Mouse (Mus musculus): ENCODE results near the gene Npas3.

Gene Npas3

DNA sequence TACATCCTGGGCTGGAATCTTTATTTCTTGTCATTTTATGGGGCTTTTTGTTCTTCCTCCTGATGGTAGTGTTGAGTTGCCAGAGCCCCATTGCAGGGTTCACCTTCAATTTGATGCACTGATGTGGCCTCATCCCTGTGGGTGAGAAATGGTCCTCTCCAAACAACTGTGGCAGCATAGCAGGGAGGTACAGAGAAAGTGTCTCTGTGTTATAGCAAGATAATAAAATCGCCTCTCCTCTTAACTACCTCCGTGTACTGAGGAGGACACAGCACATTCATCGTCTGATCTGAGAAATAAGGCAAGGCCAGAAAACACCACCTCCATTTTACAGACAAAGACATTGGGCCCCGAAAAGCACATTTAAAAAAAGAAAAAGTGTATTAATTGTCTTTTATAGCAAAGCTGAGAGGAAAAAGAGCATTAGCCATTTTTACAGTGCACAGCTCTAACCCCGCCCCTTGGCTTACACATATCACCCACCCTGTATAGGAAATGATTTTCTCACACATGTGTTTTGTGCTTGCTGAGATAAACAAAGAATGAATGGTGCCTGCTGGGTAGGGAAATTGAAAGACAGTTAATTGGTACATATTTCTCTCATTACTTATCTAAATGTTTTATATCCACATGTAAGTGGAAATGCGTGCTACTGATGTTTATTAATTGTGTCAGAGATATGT is 546.4 kb downstream of the Npas3 start:
- no peak for DNase-seq (ENCODE audit: low spot score in 2 of 2)

DNA sequence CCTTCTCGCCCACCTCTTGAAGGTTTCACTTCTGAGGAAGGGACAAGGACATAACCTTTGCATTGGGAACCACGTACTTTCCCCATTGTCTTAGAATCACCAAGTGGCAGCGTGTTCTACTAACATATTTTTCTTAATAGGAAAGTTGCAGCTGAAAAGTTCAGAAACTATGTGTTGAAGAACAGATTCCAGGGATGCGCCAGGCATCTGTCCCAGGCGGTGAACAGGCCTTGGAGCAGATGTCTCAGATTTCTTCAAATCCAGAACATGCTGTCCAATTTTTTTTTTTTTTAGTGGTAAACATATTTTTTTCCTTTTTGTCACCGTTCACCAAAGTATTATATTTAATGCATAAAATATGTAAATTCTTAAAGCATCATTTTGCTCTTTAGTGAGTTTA is 553.4 kb downstream of the Npas3 start:
- DNase-seq (ENCODE audit: low spot score in 2 of 2), result peak in 1 of 2 experiments; percentile 20

- no peak for DNase-seq (ENCODE audit: low spot score in 2 of 2)
These were observed 553.9 kb downstream of the Npas3 start for GRCm38 (mm10) chr12:53802381-53802780.

GRCm38 (mm10) chr12:53810081-53810480 is 561.6 kb downstream of the Npas3 start:
- no peak for DNase-seq (ENCODE audit: low spot score in 2 of 2)

DNA sequence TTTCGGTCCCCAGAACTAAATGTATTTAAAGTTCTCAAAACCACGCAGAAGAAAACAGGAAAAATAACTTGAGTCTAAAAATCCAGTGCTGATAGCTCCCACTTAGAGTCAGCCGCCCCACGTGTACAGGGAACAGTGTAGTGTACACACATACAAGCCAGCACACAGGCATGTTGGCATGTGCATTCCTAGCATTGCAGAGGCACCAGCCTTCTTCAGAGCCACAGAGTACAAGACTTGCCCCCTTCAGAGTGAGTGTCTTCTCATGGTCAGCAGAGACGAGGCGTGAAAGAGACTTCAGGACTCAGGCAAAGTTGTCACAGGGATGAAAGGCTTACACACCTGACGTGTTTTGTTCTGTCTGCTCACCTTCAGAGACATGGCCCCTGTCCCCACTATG is 565.8 kb downstream of the Npas3 start:
- no peak for DNase-seq (ENCODE audit: low spot score in 2 of 2)

DNA sequence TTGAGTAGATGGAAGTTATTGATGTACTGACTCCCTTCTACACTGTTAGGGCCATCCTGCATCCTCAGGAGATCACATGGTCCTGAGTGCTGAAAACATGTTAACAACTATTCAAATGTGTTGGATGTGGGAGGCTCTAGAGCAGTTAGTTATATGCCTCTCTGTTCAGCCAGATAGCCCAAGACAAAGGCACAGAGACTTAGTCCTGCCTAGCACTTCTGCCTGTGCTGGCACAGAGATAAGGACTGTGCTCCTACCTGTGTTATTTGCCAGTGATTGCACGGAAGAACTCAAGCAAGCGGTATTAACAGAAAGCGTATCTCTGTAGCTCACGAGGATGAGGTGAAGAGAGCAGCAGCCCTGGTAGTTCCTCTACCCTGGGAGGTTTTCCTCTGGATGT is 571.5 kb downstream of the Npas3 start:
- no peak for DNase-seq (ENCODE audit: low spot score in 2 of 2)

GRCm38 (mm10) chr12:53822881-53823280 is 574.4 kb downstream of the Npas3 start:
- DNase-seq (ENCODE audit: low spot score in 2 of 2), result no peak

DNA sequence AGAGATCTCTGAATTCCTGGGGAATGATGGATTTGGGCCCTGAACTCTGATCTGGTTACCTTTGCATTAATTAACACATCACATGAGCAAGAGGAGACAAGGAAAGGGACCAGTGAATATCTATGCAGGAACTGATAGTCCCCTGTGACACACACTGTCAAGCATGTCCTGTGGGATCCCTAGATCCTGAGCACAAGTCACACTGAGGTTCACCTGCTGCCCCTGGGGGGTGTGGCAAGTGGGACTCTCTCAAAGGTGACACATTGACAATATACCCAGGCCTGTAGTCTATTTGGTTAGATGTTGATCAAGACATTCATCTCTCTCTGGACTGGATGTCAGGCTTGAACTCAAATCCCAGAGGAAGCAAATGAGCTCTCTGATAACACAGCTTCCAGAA is 576.8 kb downstream of the Npas3 start:
- DNase-seq (ENCODE audit: low spot score in 2 of 2), result no peak

DNA sequence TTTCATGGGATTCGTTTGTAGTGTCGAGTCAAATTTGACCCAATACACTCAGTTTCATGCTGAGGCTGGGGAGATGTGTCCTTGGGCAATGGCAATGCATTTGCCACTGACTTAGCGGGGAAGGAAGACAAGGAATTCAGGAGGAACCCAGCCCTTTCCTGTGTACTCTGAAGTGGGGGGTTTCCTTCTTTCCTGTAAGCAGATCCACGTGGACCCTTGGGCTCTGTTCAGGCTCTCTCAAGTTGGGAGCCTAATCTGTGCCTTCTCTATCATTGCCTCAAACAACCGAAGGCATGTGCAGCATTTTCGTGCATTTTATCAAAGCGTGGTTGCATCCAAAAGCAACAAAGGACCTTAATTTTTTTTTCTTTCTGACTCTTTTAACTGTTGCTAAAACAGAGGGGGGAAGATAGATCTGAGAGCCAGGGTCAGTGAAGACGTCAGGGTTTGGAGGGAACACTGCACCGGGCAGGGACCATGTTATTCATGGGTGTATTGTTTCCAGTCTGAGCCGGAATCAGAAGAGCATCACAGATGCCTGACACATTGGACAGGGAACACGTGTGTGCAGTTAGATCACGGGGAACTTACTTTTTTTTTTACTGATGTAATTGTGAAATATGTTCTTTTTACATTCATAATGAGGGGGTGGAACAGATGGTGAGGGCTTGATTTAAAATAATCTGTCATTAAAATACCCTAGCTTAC is 577.6 kb downstream of the Npas3 start:
- no peak for DNase-seq (ENCODE audit: low spot score in 2 of 2)

DNA sequence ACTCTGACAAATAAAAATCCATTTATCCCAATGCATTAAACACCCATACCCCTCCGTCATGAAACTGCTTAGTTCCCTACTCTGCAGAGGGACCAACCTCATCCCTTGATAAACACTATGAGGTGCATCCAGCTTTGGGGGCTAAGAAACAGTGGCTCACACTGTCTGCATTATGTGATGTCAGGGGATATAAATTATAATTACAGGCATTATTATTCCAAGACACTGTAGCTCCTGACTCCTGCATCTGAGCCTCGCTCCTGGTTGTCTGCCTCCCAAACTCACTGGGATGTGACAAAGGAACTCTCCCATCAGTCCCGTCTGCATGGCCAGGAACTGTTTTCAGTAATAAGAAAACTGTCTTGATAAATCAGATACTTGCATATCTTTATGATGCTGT is 578.3 kb downstream of the Npas3 start:
- DNase-seq (ENCODE audit: low spot score in 2 of 2), result no peak

DNA sequence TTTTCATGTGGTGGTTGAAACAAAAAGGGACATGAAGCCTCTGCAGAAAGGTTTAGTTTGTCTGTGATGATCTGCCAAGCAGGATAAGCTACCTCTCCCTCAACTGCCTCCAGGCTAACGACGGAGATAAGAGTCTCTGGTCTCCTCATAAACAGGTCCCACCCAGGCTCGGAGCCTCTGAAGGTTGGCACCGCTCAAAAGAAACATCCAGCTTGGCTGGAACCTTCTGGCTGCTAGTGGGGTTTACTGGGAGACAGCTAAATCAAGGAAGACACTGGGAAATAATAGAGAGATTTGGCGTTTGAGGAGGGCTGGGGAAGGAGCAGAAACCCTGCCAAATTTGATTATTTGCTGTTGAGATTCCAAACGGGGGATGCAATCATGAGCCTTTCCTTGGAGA is 584.1 kb downstream of the Npas3 start:
- DNase-seq (ENCODE audit: low spot score in 2 of 2), result no peak

- DNase-seq (ENCODE audit: low spot score in 2 of 2), result no peak
These were observed 584.9 kb downstream of the Npas3 start for GRCm38 (mm10) chr12:53833348-53833747.

DNA sequence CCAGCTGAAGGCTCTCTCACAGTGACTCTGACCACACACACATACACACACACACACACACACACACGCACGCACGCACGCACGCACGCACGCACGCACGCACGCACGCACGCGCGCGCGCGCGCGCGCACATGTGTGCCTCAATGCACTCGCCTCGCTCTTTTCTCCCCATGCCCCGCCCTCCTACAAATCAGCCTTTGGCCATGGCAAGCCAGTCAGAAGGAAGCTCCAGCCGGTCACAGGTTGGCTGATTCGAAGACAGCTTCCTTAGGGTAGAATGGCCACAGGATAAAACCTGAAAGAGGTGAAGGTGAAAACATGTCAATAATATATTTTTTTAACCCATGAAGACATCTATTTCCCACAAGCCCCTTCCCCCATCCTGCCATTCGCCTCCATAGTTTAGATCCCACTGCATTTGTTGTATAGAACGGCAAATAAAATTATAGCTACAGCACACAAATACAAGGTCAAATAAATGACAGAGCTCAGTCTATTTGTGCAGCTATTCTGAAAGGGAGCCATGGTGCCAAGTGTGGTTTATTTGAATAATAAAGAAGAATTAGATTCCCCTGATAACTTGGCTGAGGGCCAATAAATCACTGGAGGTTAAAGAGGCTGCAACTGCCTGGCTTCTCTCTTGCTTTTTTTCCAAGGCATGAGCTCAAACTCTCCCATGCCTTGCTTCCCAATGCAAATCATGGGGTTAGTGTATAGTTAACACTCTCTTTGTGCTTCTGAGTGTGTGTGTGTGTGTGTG is 587.7 kb downstream of the Npas3 start:
- DNase-seq (ENCODE audit: low spot score in 2 of 2), result no peak

DNA sequence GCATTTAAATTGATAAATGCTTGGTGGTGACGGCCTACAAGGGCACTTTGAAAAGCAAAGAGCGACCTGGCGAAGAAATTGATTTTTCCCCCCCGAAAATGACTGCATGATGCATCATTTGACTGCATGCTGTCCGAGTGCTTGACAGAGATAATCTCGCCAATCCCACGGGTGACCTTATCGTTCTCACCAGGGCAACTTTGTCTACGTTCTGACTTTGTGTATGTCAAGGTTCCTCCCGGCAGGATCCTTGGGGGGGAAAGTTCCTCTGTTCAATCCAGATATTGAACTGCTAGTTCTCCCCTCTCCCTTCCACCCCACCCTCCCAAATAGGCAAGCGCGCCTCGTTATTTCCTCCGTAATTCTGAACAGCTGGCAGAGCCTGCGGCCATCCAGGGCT is 588.9 kb downstream of the Npas3 start:
- DNase-seq (ENCODE audit: low spot score in 2 of 2), result no peak

GRCm38 (mm10) chr12:53838541-53838940 is 590.1 kb downstream of the Npas3 start:
- DNase-seq (ENCODE audit: low spot score in 2 of 2), result no peak

GRCm38 (mm10) chr12:53841928-53842671 is 593.6 kb downstream of the Npas3 start:
- DNase-seq (ENCODE audit: low spot score in 2 of 2), result peak; percentile 40 to 70

GRCm38 (mm10) chr12:53843626-53844025 is 595.1 kb downstream of the Npas3 start:
- no peak for DNase-seq (ENCODE audit: low spot score in 2 of 2)

- DNase-seq (ENCODE audit: low spot score in 2 of 2), result no peak
These were observed 597.7 kb downstream of the Npas3 start for GRCm38 (mm10) chr12:53846154-53846665.

DNA sequence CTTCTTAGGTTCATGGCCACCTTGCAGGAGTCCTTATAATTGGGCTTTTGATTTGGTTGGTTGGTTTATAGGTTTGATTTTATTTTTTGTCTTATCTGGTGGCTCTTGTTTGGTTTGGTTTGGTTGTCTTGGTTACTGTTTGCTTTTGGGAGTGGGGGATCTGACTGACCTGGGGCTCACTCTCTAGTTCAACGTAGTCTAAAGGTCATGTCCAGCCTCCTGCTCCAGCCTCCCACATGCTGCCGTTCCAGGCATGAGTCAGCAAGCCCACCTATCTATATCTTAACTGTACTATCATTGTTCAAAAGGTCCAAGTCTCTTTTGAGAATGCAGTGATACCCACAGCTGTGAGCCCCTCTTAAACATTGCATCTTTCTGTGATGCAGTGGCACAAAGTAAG is 600.8 kb downstream of the Npas3 start:
- no peak for DNase-seq (ENCODE audit: low spot score in 2 of 2)

GRCm38 (mm10) chr12:53852432-53852831 is 604.0 kb downstream of the Npas3 start:
- DNase-seq (ENCODE audit: low spot score in 2 of 2), result no peak

DNA sequence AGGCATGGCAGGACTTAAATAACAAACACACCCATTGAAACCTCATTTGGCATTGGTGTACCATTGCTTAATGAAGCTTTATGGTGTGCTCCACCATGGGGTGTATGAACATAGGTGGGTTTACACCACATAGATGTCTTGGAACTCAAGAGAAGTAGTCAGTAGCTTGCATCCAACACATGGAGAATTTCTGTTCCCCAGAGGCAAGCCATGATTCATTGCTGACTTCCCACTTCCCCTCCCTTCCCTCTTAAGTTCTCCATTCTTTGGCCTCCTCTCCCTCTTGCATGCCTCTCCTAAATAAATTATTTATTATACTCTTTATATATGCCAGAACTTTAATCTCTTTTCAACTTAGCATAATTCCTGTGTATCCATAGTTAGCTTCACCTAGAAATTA is 611.7 kb downstream of the Npas3 start:
- DNase-seq (ENCODE audit: low spot score in 2 of 2), result no peak

DNA sequence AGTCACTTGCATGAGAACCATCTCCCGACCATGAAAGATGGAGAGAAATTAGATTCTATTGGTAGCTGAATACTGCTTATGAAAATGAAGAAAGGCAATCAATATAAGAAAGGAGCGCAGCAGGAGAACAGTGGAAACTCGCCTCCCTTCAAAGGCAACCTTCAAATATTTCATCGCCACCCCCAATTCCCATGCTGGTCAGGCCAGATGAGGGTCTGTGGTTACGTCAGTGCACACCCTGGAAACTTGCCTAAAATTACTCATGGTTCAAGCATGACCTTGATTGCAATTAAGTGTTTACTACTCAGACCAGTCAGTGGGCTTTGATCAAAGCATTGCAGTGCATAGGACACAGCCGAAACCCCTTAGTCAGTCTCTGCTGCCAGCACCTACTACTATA is 613.8 kb downstream of the Npas3 start:
- no peak for DNase-seq (ENCODE audit: low spot score in 2 of 2)

Data from left cerebral cortex, adult 9 months (tissue).